Mouse (Mus musculus) myocyte (in vitro differentiated cells): ENCODE data around the gene Mical3.

Experiments
- E2F4 ChIP-seq: IDR thresholded peaks from one replicate; pipeline ENCODE4 v1.6.1; 2011; ENCODE audit warnings: mild to moderate bottlenecking, control low read depth, moderate library complexity; ENCODE audit not compliant: insufficient read depth
- MAX ChIP-seq: IDR thresholded peaks from one replicate; pipeline ENCODE4 v1.6.1; 2011; ENCODE audit warnings: low read depth, mild to moderate bottlenecking, control low read depth
- MYOG ChIP-seq, 3 experiments: IDR thresholded peaks; one replicate each; pipeline ENCODE4 v1.6.1; 2011; ENCODE audit warnings: control low read depth in 2 of 3, low read depth in 2 of 3, mild to moderate bottlenecking in 2 of 3; ENCODE audit not compliant: insufficient read length in 2 of 3, control insufficient read depth in 1 of 3, insufficient read depth in 1 of 3
- POLR2A ChIP-seq: IDR thresholded peaks from one replicate; pipeline ENCODE4 v1.6.1; 2011; ENCODE audit warnings: low read depth, mild to moderate bottlenecking, control low read depth, moderate library complexity; ENCODE audit not compliant: insufficient read length
- POLR2AphosphoS2 ChIP-seq: IDR thresholded peaks from one replicate; pipeline ENCODE4 v1.6.1; 2011; ENCODE audit warnings: low read depth, control low read depth; ENCODE audit not compliant: insufficient read length
- REST ChIP-seq: IDR thresholded peaks from one replicate; pipeline ENCODE4 v1.6.1; 2011; ENCODE audit warnings: mild to moderate bottlenecking, control low read depth, moderate library complexity; ENCODE audit not compliant: insufficient read depth, insufficient read length
- USF1 ChIP-seq: IDR thresholded peaks from one replicate; pipeline ENCODE4 v1.6.1; 2011; ENCODE audit warnings: low read depth, mild to moderate bottlenecking, control low read depth, moderate library complexity

DNA sequence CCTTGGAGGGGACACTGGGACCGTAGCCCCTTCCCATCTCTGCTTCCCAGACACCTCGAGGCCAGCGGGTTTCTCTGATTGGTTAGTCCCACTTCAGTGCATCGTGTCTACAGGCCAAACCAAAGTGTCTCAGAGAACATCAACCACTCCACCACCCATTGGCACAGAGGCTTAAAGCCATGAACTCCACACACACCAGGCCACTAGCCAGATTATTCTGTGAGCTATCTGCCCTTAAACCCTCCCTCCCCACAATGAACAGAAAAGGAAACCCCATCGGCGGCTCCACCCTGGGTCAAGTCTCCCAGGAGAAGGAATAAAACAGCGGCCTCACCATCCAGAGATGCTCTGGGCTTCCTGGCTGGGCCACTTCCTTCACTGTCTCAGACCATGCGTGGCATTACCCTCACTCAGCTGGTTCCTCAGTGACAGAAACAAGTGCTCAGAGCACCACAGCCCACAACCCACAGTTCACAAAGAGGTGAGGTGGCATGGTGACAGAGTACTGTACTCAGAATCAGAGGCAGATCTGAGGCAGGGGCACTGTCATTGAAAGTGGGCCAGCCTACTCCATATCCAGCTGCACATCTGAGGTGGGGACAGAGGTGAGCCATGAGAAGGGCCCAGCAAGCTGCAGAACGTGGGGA is 60.1 kb downstream of the Mical3 start:
- TF ChIP-seq POLR2A (no peak), E2F4 (no peak), REST (no peak), POLR2AphosphoS2 (no peak), MAX (no peak), USF1 (no peak), MYOG (IDR thresholded peaks at IDR 0.05; ENCODE audit: control insufficient read depth in 1 of 3, insufficient read depth in 1 of 3, insufficient read length in 2 of 3, low read depth in 2 of 3) (no peak)
